Mouse (Mus musculus): ENCODE results near the gene B3gnt6.

DNA sequence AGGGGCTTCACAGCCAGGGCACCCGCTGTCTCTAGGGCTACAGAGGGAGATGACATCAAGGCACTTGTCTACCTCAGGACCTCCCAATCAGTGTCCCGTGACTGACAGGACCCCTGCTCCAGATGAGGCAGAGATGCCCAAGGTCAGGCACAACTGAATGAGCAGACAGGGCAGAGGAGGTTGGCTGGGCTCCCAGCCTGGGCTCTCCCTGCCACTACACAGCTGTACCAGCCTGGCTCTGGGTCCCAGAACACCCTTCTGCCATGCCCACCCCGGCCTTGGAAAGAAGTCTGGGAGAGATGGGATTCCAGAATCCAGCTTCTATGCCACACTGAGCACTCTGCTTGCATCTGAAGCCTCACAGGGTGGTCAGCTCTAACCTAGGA lies 43.0 kb downstream of the B3gnt6 start:
- no peak for TF ChIP-seq POLR2A (IDR thresholded peaks at IDR 0.05; ENCODE audit: insufficient read length, low read depth)
- TF ChIP-seq TCF12 (IDR thresholded peaks at IDR 0.05; ENCODE audit: insufficient read depth, poor library complexity, severe bottlenecking), result no peak
- no peak for TF ChIP-seq E2F4 (IDR thresholded peaks at IDR 0.05; ENCODE audit: insufficient read depth)
- TF ChIP-seq MAX (IDR thresholded peaks at IDR 0.05; ENCODE audit: low read depth), result no peak

Measured in myocyte (in vitro differentiated cells).